Mouse (Mus musculus) MEL (cell line): ENCODE measurements around the gene Fam227b. TPM values are rescaled to one million over a fixed set of nuclear protein-coding genes. Genes with fewer than 3 reads are reported as not detected.

ENCODE experiments used
- DNase-seq: peaks from one replicate; pipeline ENCODE4 v3.0.0; 2011; ENCODE audit warnings: low read depth, low spot score
- H3K27ac ChIP-seq: 2 replicates; pipeline ENCODE4 v1.5.1; 2012; ENCODE audit warnings: low read depth, mild to moderate bottlenecking, control low read depth, low read length, moderate library complexity; ENCODE audit not compliant: control insufficient read depth
- H3K27me3 ChIP-seq, 2 experiments: fragments of 150-350 bp in 1 of 2; sonication (generic) in 1 of 2; 2 replicates each; pipeline ENCODE4 v1.6.1; 2012; ENCODE audit warnings: low read length in 2 of 2, mild to moderate bottlenecking in 2 of 2, improper control_type of control experiment in 1 of 2, moderate library complexity in 1 of 2; ENCODE audit not compliant: insufficient read depth in 2 of 2, control insufficient read depth in 1 of 2
- H3K36me3 ChIP-seq, 2 experiments: 2 replicates each; pipeline ENCODE4 v1.6.1; 2012 to 2014; ENCODE audit warnings: low read length in 2 of 2, improper control_type of control experiment in 1 of 2, inconsistent platforms in 1 of 2, mild to moderate bottlenecking in 1 of 2; ENCODE audit not compliant: insufficient read depth in 2 of 2, control insufficient read depth in 1 of 2
- H3K4me1 ChIP-seq, 2 experiments: fragments of 150-350 bp in 1 of 2; sonication (generic) in 1 of 2; 2 replicates each; pipeline ENCODE4 v1.6.1; 2012; ENCODE audit warnings: low read length in 2 of 2, improper control_type of control experiment in 1 of 2, mild to moderate bottlenecking in 1 of 2; ENCODE audit not compliant: insufficient read depth in 2 of 2, control insufficient read depth in 1 of 2
- H3K4me3 ChIP-seq, 2 experiments: fragments of 150-350 bp in 1 of 2; sonication (generic) in 1 of 2; 2 replicates each; pipeline ENCODE4 v1.5.1; 2012; ENCODE audit warnings: low read depth in 2 of 2, low read length in 2 of 2, mild to moderate bottlenecking in 2 of 2, moderate library complexity in 2 of 2, control low read depth in 1 of 2, improper control_type of control experiment in 1 of 2; ENCODE audit not compliant: control insufficient read depth in 1 of 2, insufficient read depth in 1 of 2
- H3K79me2 ChIP-seq: 2 replicates; pipeline ENCODE4 v1.6.1; 2012; ENCODE audit warnings: mild to moderate bottlenecking, low read length, moderate library complexity; ENCODE audit not compliant: control insufficient read depth, poor library complexity, insufficient read depth
- H3K9ac ChIP-seq: 2 replicates; pipeline ENCODE4 v1.6.1; 2012; ENCODE audit warnings: low read depth, mild to moderate bottlenecking, control low read depth, low read length, moderate library complexity; ENCODE audit not compliant: control insufficient read depth, poor library complexity, severe bottlenecking
- H3K9me3 ChIP-seq: fragments of 150-350 bp; sonication (generic); replicated peaks from 2 replicates; pipeline ENCODE4 v1.6.1; 2012; ENCODE audit warnings: mild to moderate bottlenecking, low read length, improper control_type of control experiment, moderate library complexity; ENCODE audit not compliant: insufficient read depth
- BHLHE40 ChIP-seq: IDR thresholded peaks from 2 replicates; pipeline ENCODE4 v1.6.1; 2012; ENCODE audit warnings: low read depth, mild to moderate bottlenecking, inconsistent platforms, low read length, improper control_type of control experiment, borderline replicate concordance
- CHD1 ChIP-seq: IDR thresholded peaks from 2 replicates; pipeline ENCODE4 v1.6.1; 2012; ENCODE audit warnings: low read depth, mild to moderate bottlenecking, inconsistent platforms, low read length, improper control_type of control experiment
- CHD2 ChIP-seq: IDR thresholded peaks from 2 replicates; pipeline ENCODE4 v1.6.1; 2011; ENCODE audit warnings: low read length, improper control_type of control experiment
- CTCF ChIP-seq, 3 experiments: IDR thresholded peaks in 2 of 3; conservative IDR thresholded peaks in 1 of 3; 2 replicates each; pipeline ENCODE4 v1.5.1; 2011 to 2012; ENCODE audit warnings: low read length in 3 of 3, low read depth in 2 of 3, mild to moderate bottlenecking in 2 of 3, improper control_type of control experiment in 1 of 3, inconsistent platforms in 1 of 3, mixed read lengths in 1 of 3, moderate library complexity in 1 of 3; ENCODE audit not compliant: control insufficient read depth in 1 of 3, insufficient read depth in 1 of 3, poor library complexity in 1 of 3, severe bottlenecking in 1 of 3
- E2F4 ChIP-seq: IDR thresholded peaks from 2 replicates; pipeline ENCODE4 v1.6.1; 2011; ENCODE audit warnings: low read depth, low read length, improper control_type of control experiment, borderline replicate concordance
- ELF1 ChIP-seq: IDR thresholded peaks from 2 replicates; pipeline ENCODE4 v1.6.1; 2014; ENCODE audit warnings: low read depth, mild to moderate bottlenecking, inconsistent platforms, low read length, improper control_type of control experiment, moderate library complexity
- EP300 ChIP-seq, 2 experiments: IDR thresholded peaks; 2 replicates each; pipeline ENCODE4 v1.6.1; 2011; ENCODE audit warnings: improper control_type of control experiment in 2 of 2, low read length in 2 of 2, low read depth in 1 of 2, mild to moderate bottlenecking in 1 of 2
- ETS1 ChIP-seq: IDR thresholded peaks from 2 replicates; pipeline ENCODE4 v1.6.1; 2012; ENCODE audit warnings: low read depth, mild to moderate bottlenecking, inconsistent platforms, low read length, improper control_type of control experiment, moderate library complexity
- GABPA ChIP-seq: IDR thresholded peaks from 2 replicates; pipeline ENCODE4 v1.6.1; 2012; ENCODE audit warnings: low read depth, mild to moderate bottlenecking, inconsistent platforms, low read length, improper control_type of control experiment, moderate library complexity
- GATA1 ChIP-seq: IDR thresholded peaks from 2 replicates; pipeline ENCODE4 v1.6.1; 2011; ENCODE audit warnings: low read depth, low read length, improper control_type of control experiment
- HCFC1 ChIP-seq: IDR thresholded peaks from 2 replicates; pipeline ENCODE4 v1.6.1; 2012; ENCODE audit warnings: low read depth, mild to moderate bottlenecking, inconsistent platforms, low read length, improper control_type of control experiment, moderate library complexity
- JUND ChIP-seq: IDR thresholded peaks from 2 replicates; pipeline ENCODE4 v1.6.1; 2011; ENCODE audit warnings: low read depth, mild to moderate bottlenecking, improper control_type of control experiment, low read length
- KAT2A ChIP-seq: conservative IDR thresholded peaks from 2 replicates; pipeline ENCODE4 v1.6.1; 2012; ENCODE audit warnings: low read depth, low read length, improper control_type of control experiment, inconsistent platforms
- MAFK ChIP-seq: IDR thresholded peaks from 2 replicates; pipeline ENCODE4 v1.6.1; 2011; ENCODE audit warnings: low read depth, mild to moderate bottlenecking, low read length, improper control_type of control experiment, borderline replicate concordance
- MEF2A ChIP-seq: IDR thresholded peaks from 2 replicates; pipeline ENCODE4 v1.6.1; 2014; ENCODE audit warnings: low read depth, mild to moderate bottlenecking, inconsistent platforms, low read length, improper control_type of control experiment; ENCODE audit not compliant: poor library complexity, insufficient replicate concordance, severe bottlenecking; ENCODE audit errors: extremely low read depth
- MYB ChIP-seq: IDR thresholded peaks from 2 replicates; pipeline ENCODE4 v1.6.1; 2011; ENCODE audit warnings: mild to moderate bottlenecking, low read depth, low read length, improper control_type of control experiment
- MYC ChIP-seq: IDR thresholded peaks from 2 replicates; pipeline ENCODE4 v1.6.1; 2011; ENCODE audit warnings: low read depth, mild to moderate bottlenecking, low read length, improper control_type of control experiment, moderate library complexity
- NELFE ChIP-seq: IDR thresholded peaks from 2 replicates; pipeline ENCODE4 v1.6.1; 2011; ENCODE audit warnings: low read depth, low read length, improper control_type of control experiment
- NRF1 ChIP-seq: IDR thresholded peaks from 2 replicates; pipeline ENCODE4 v1.6.1; 2014; ENCODE audit warnings: low read depth, mild to moderate bottlenecking, inconsistent platforms, low read length, improper control_type of control experiment, moderate library complexity; ENCODE audit not compliant: poor library complexity, insufficient read depth, severe bottlenecking
- POLR2A ChIP-seq, 2 experiments: IDR thresholded peaks; 2 replicates each; pipeline ENCODE4 v1.6.1; 2011 to 2012; ENCODE audit warnings: low read length in 2 of 2, mild to moderate bottlenecking in 2 of 2, control low read depth in 1 of 2, improper control_type of control experiment in 1 of 2, low read depth in 1 of 2, moderate library complexity in 1 of 2; ENCODE audit not compliant: control insufficient read depth in 1 of 2, insufficient read depth in 1 of 2, poor library complexity in 1 of 2
- POLR2AphosphoS2 ChIP-seq: IDR thresholded peaks from 2 replicates; pipeline ENCODE4 v1.6.1; 2011; ENCODE audit warnings: low read length, improper control_type of control experiment
- POLR2AphosphoS5 ChIP-seq: IDR thresholded peaks from 2 replicates; pipeline ENCODE4 v1.6.1; 2012; ENCODE audit warnings: low read depth, borderline replicate concordance, mild to moderate bottlenecking, inconsistent platforms, low read length, moderate library complexity, mixed read lengths
- RAD21 ChIP-seq: IDR thresholded peaks from 2 replicates; pipeline ENCODE4 v1.6.1; 2011; ENCODE audit warnings: mild to moderate bottlenecking, low read depth, low read length, improper control_type of control experiment
- RCOR1 ChIP-seq: IDR thresholded peaks from 2 replicates; pipeline ENCODE4 v1.6.1; 2012; ENCODE audit warnings: low read depth, mild to moderate bottlenecking, inconsistent platforms, low read length, improper control_type of control experiment
- SIN3A ChIP-seq: IDR thresholded peaks from 2 replicates; pipeline ENCODE4 v1.6.1; 2012; ENCODE audit warnings: low read length, improper control_type of control experiment, inconsistent platforms
- SMC3 ChIP-seq: IDR thresholded peaks from 2 replicates; pipeline ENCODE4 v1.6.1; 2011; ENCODE audit warnings: low read depth, low read length, improper control_type of control experiment
- TBP ChIP-seq: IDR thresholded peaks from 2 replicates; pipeline ENCODE4 v1.8.0; 2011; ENCODE audit warnings: low read depth, low read length, improper control_type of control experiment
- UBTF ChIP-seq: IDR thresholded peaks from 2 replicates; pipeline ENCODE4 v1.6.1; 2012; ENCODE audit warnings: low read depth, mild to moderate bottlenecking, inconsistent platforms, low read length, improper control_type of control experiment, moderate library complexity, borderline replicate concordance; ENCODE audit not compliant: insufficient read depth
- USF1 ChIP-seq: IDR thresholded peaks from 2 replicates; pipeline ENCODE4 v1.6.1; 2014; ENCODE audit warnings: low read depth, mild to moderate bottlenecking, inconsistent platforms, low read length, improper control_type of control experiment, moderate library complexity
- USF2 ChIP-seq, 2 experiments: IDR thresholded peaks; 2 replicates each; pipeline ENCODE4 v1.6.1; 2011 to 2012; ENCODE audit warnings: improper control_type of control experiment in 2 of 2, low read length in 2 of 2, borderline replicate concordance in 1 of 2, inconsistent platforms in 1 of 2, low read depth in 1 of 2, mild to moderate bottlenecking in 1 of 2; ENCODE audit not compliant: insufficient read depth in 1 of 2
- ZC3H11A ChIP-seq: IDR thresholded peaks from 2 replicates; pipeline ENCODE4 v1.6.1; 2012; ENCODE audit warnings: low read depth, mild to moderate bottlenecking, inconsistent platforms, low read length, improper control_type of control experiment
- ZKSCAN1 ChIP-seq: IDR thresholded peaks from 2 replicates; pipeline ENCODE4 v1.6.1; 2012; ENCODE audit warnings: low read depth, mild to moderate bottlenecking, inconsistent platforms, low read length, improper control_type of control experiment, moderate library complexity
- ZMIZ1 ChIP-seq: IDR thresholded peaks from 2 replicates; pipeline ENCODE4 v1.6.1; 2012; ENCODE audit warnings: low read depth, mild to moderate bottlenecking, inconsistent platforms, low read length, improper control_type of control experiment, moderate library complexity
- ZNF384 ChIP-seq: IDR thresholded peaks from 2 replicates; pipeline ENCODE4 v1.6.1; 2012; ENCODE audit warnings: low read depth, mild to moderate bottlenecking, inconsistent platforms, low read length, improper control_type of control experiment
- polyA plus RNA-seq, 2 experiments: library from polyadenylated mRNA; stranded (reverse) in 1 of 2; unstranded in 1 of 2; fragments of >175 nt in 1 of 2; fragments of >200 nt in 1 of 2; gene quantifications; 2 replicates each; pipeline versions ENCODE4 v1.2.1 to v1.2.4; 2012; ENCODE audit warnings: low replicate concordance in 2 of 2, low read depth in 1 of 2; ENCODE audit not compliant: insufficient read length in 2 of 2, insufficient read depth in 1 of 2, missing spikeins in 1 of 2
- total RNA-seq: library from RNA; depleted of rRNA; stranded (reverse); fragments of 300-350 nt; gene quantifications from 2 replicates; pipeline ENCODE4 v1.2.3, GENCODE M21; 2012; rRNA removed

The Fam227b gene
- total RNA-seq, result not detected in 2 replicates
- polyA plus RNA-seq, result not detected

- Histone ChIP-seq H3K79me2 (no peaks in the 10 kb centered on the region; the same call in 1 of the 2 replicates), H3K36me3 (peaks cover 0 to 3% of the 10 kb centered on the region in 2 experiments; a peak in 2 of 4 replicates), H3K4me3 (peak within 1 kb of the TSS; percentile 86 to 90), H3K27ac (peak within 1 kb of the TSS; percentile 86), H3K9ac (peak within 1 kb of the TSS; percentile 89), H3K27me3 (no peaks in the 10 kb centered on the region; a peak in 1 of 4 replicates), H3K4me1 (peaks cover 0 to 2% of the 10 kb centered on the region in 2 experiments; a peak in 2 of 4 replicates), H3K9me3 (no peaks in the 10 kb centered on the region)
- peak; percentile 98 for DNase-seq
- TF ChIP-seq E2F4, result 0 out of 2 replicates have a peak, but pooled peaks have one; percentile 9
- TF ChIP-seq ZKSCAN1, result no peak
- TF ChIP-seq EP300 (IDR thresholded peaks at IDR 0.05; ENCODE audit: low read depth in 1 of 2, low read length in 2 of 2), result peak in 1 of 2 experiments; percentile 49; a peak in 2 of 4 replicates
- no peak for TF ChIP-seq ZC3H11A
- peak; percentile 98 for TF ChIP-seq SIN3A
- TF ChIP-seq ETS1, result peak; percentile 20; the same call in 1 of the 2 replicates
- TF ChIP-seq BHLHE40, result no peak
- 0 out of 2 replicates have a peak, but pooled peaks have one; percentile 38 for TF ChIP-seq USF1
- TF ChIP-seq ZMIZ1, result peak; percentile 77
- TF ChIP-seq CHD1, result no peak
- no peak for TF ChIP-seq CTCF (IDR thresholded peaks at IDR 0.05 in 2 of 3, conservative IDR thresholded peaks at IDR 0.05 in 1 of 3; ENCODE audit: control insufficient read depth in 1 of 3, insufficient read depth in 1 of 3, low read depth in 2 of 3, low read length in 3 of 3, poor library complexity in 1 of 3, severe bottlenecking in 1 of 3)
- peak; percentile 91 for TF ChIP-seq NELFE
- TF ChIP-seq MYC, result peak; percentile 72
- no peak for TF ChIP-seq MAFK
- 0 out of 2 replicates have a peak, but pooled peaks have one; percentile 32 for TF ChIP-seq RCOR1
- TF ChIP-seq ELF1, result peak; percentile 90
- TF ChIP-seq RAD21, result no peak
- TF ChIP-seq NRF1, result peak; percentile 90
- TF ChIP-seq SMC3, result peak; percentile 1; the same call in 1 of the 2 replicates
- peak; percentile 43; the same call in 1 of the 2 replicates for TF ChIP-seq MYB
- TF ChIP-seq GABPA, result no peak
- TF ChIP-seq MEF2A, result no peak
- no peak for TF ChIP-seq UBTF
- 0 out of 2 replicates have a peak, but pooled peaks have one; percentile 34 for TF ChIP-seq POLR2AphosphoS5
- TF ChIP-seq TBP, result peak; percentile 67; the same call in 1 of the 2 replicates
- TF ChIP-seq POLR2AphosphoS2, result peak; percentile 84
- TF ChIP-seq KAT2A, result peak; percentile 60; the same call in 1 of the 2 replicates
- TF ChIP-seq CHD2, result no peak
- TF ChIP-seq HCFC1, result peak; percentile 87
- TF ChIP-seq USF2 (IDR thresholded peaks at IDR 0.05; ENCODE audit: borderline replicate concordance in 1 of 2, insufficient read depth in 1 of 2, low read depth in 1 of 2, low read length in 2 of 2), result no peak
- TF ChIP-seq JUND, result no peak
- peak; percentile 87 to 95 for TF ChIP-seq POLR2A (IDR thresholded peaks at IDR 0.05; ENCODE audit: control insufficient read depth in 1 of 2, insufficient read depth in 1 of 2, low read depth in 1 of 2, low read length in 2 of 2, poor library complexity in 1 of 2)
- peak; percentile 32; the same call in 1 of the 2 replicates for TF ChIP-seq GATA1
- no peak for TF ChIP-seq ZNF384
Observed at GRCm38 (mm10) chr2:126151855-126152571, at the start of gene Fam227b, which contains the start of gene Dtwd1. Fam227b (minus strand) TSS chr2:126152004. Dtwd1 (plus strand) TSS chr2:126152141.
